Mouse (Mus musculus) erythroblast, embryonic 14.5 days (primary cell): ENCODE data around the gene Ube2q2. TPM values are rescaled to one million over a fixed set of nuclear protein-coding genes. Genes with fewer than 3 reads are reported as not detected.

Source experiments
- H3K27me3 ChIP-seq: 2 replicates; pipeline ENCODE4 v1.6.1; 2012; ENCODE audit warnings: inconsistent platforms; ENCODE audit not compliant: control insufficient read depth
- H3K36me3 ChIP-seq: 2 replicates; pipeline ENCODE4 v1.6.1; 2012; ENCODE audit warnings: mild to moderate bottlenecking, inconsistent platforms; ENCODE audit not compliant: control insufficient read depth
- H3K4me1 ChIP-seq: 2 replicates; pipeline ENCODE4 v1.6.1; 2012; ENCODE audit warnings: inconsistent platforms; ENCODE audit not compliant: control insufficient read depth
- H3K4me3 ChIP-seq: replicated peaks from 2 replicates; pipeline ENCODE3; 2012; ENCODE audit warnings: moderate library complexity, mild to moderate bottlenecking, inconsistent platforms
- H3K9me3 ChIP-seq: 2 replicates; pipeline ENCODE4 v1.6.1; 2012; ENCODE audit warnings: low read length, inconsistent platforms, mixed read lengths; ENCODE audit not compliant: control insufficient read depth
- GATA1 ChIP-seq: IDR thresholded peaks from 2 replicates; pipeline ENCODE4 v1.6.1; 2012; ENCODE audit warnings: low read length, inconsistent platforms, mixed read lengths
- TAL1 ChIP-seq: IDR thresholded peaks from 3 replicates; pipeline ENCODE4 v1.6.1; 2012; ENCODE audit warnings: low read length, inconsistent platforms, mixed read lengths
- polyA plus RNA-seq: library from polyadenylated mRNA; stranded (reverse); fragments of >175 nt; gene quantifications from 2 replicates; pipeline ENCODE4 v1.2.3, GENCODE M21; 2012

Gene Ube2q2
- polyA plus RNA-seq, 1 experiment: 1.1 TPM

DNA sequence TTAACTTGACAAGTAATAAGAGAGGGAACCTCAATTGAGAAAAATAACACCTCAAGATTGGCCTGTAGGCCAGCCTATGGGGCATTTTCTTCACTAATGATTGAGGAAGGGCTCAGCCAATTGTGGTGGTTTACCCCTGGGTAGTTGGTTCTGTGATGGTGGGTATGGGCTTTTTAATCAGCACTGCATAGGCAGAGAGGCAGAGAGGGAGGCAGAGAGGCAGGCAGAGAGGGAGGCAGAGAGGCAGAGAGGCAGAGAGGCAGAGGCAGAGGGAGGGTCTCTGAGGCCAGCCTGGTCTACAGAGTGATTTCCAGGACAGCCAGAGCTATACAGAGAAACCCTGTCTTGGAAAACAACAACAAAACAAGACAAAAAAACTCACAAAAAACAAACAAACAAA is 2.4 kb downstream of the Ube2q2 start:
- H3K27me3 ChIP-seq: no peaks in the 10 kb centered on the region
- TF ChIP-seq GATA1 (no peak), TAL1 (no peak)
- peaks cover 42% of the 10 kb centered on the region for H3K4me1 ChIP-seq
- peaks cover 12% of the 10 kb centered on the region for H3K36me3 ChIP-seq
- H3K9me3 ChIP-seq: no peaks in the 10 kb centered on the region
- peak overlapping the region; percentile 76 for H3K4me3 ChIP-seq

DNA sequence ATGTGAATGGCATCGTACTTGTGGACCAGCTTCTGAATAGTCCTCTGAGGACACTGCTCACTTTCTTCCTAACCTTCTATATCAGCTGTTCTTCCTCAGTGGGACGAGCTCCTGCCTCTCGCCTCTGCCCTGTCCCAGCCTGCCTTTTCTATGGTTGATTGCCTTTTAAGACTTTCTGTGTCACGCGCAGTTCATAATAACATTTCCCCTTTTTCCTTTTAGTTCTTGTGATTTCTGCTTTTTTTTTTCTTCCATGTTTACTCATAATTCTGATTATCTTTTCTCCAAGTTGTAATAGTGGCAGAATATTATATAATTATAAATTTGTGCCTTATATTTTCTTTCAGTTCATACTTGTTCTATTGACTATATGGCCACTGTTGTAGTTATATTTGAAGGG is 4.3 kb downstream of the Ube2q2 start:
- Histone ChIP-seq H3K9me3 (no peaks in the 10 kb centered on the region), H3K27me3 (no peaks in the 10 kb centered on the region), H3K4me3 (no peak overlapping the region), H3K36me3 (peaks cover 15% of the 10 kb centered on the region), H3K4me1 (peaks cover 42% of the 10 kb centered on the region)
- no peak for TF ChIP-seq GATA1
- TF ChIP-seq TAL1: no peak

DNA sequence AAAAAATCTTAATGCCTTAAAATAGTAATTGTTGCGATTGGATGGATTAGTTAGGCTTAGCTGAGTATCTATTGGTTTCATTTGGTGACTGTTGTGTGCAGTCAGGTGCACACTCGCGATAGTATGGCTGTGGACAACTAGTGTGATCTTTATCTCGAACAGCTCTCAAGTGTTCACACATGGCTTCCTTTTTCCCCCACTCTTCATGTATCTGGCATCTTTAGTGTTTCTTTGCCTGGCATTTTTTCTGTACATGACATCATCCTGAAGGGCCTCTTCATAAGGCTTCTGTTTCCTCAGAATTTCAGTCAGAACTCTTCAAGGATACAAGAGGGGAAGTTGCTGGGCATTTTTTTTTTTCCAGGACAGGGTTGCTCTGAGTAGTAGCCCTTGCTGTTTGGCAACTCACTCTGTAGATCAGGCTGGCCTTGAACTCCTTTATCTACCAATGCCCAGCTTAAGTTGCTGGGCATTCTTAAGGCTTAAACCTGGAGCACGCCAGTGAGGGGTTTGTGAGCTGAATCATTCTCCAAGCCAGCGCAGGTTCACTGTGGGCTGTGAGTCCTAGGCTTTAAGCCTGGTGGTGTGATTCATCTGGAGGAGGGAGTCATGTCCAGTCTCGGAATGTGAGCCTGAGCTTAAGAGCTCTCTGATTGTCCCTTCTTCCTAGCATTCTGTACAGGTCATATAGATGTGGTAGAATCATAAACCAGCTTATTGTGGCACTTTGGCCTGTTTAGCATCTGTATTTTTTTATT is 22.2 kb downstream of the Ube2q2 start:
- no peak for TF ChIP-seq TAL1
- TF ChIP-seq GATA1: no peak
- no peaks in the 10 kb centered on the region for H3K9me3 ChIP-seq
- H3K4me3 ChIP-seq: no peak overlapping the region
- H3K27me3 ChIP-seq: no peaks in the 10 kb centered on the region
- H3K4me1 ChIP-seq: peaks cover 13% of the 10 kb centered on the region
- H3K36me3 ChIP-seq: peaks cover 34% of the 10 kb centered on the region

DNA sequence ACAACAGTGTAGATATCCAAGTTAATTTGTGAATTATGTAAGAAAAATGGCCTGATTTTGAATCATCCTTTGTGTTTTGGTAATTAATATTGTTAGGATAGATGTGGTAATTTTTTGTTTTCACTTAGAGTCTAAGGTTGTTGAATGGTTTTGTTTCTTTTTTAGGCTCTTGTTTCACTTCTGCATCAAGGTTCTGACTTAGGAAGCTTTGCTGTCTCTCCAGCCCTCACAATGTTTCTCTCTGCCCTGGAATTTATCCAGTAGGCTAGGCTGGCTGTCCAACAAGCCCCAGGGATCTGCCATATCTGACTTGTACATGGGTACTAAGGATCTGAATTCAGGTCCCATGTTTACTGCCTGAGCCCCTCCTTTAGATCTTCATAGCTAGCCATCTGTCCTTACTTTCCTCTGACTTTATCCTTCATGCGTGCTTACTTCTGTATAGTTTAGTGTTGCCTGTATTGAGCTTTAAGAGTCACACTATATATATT is 23.6 kb downstream of the Ube2q2 start:
- TF ChIP-seq GATA1 (no peak), TAL1 (no peak)
- Histone ChIP-seq H3K9me3 (no peaks in the 10 kb centered on the region), H3K36me3 (peaks cover 29% of the 10 kb centered on the region), H3K4me1 (peaks cover 13% of the 10 kb centered on the region), H3K27me3 (no peaks in the 10 kb centered on the region), H3K4me3 (no peak overlapping the region)

DNA sequence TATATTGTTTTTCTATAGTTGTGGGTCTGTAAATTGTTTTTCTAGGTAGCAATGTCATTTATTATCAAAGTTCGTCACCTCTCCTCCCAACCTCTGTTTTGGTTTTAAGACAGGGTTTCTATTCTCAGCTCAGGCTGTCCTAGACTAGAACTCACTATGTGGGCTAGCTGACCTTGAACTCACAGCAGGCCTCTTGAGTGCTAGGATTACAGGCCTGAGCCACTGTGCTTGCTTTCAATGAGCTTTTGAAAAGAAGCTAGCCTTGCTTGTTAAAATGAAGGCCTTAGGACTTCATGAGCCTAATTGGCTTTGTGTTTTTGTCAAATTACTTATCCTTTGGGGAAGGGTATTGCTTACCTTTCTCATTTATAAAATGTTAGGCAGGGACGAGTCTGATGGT is 25.6 kb downstream of the Ube2q2 start:
- H3K27me3 ChIP-seq: no peaks in the 10 kb centered on the region
- H3K4me1 ChIP-seq: peaks cover 13% of the 10 kb centered on the region
- TF ChIP-seq GATA1 (no peak), TAL1 (no peak)
- peaks cover 31% of the 10 kb centered on the region for H3K36me3 ChIP-seq
- no peaks in the 10 kb centered on the region for H3K9me3 ChIP-seq
- H3K4me3 ChIP-seq: no peak overlapping the region

DNA sequence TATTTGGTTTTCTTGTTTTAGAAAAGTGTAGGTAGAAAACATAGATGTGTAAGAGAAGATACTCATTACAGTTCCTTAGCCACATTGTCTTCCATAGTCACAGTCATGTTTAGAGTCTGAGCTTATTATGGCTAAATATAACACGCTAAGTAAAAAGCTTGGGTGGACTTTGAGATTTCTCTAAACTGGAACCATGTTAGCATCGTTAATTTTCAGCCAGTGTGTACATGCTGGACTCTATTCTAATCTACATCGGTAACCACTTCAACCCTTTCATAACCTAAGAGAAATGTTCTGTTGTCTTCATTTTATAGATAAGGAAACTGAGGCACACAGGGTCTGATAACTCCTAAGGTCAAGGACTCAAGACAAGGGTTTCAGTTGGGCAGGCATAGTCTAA is 47.2 kb downstream of the Ube2q2 start:
- H3K4me1 ChIP-seq: no peaks in the 10 kb centered on the region
- no peak overlapping the region for H3K4me3 ChIP-seq
- TF ChIP-seq TAL1: no peak
- TF ChIP-seq GATA1: no peak
- H3K27me3 ChIP-seq: no peaks in the 10 kb centered on the region
- no peaks in the 10 kb centered on the region for H3K9me3 ChIP-seq
- peaks cover 46% of the 10 kb centered on the region for H3K36me3 ChIP-seq

DNA sequence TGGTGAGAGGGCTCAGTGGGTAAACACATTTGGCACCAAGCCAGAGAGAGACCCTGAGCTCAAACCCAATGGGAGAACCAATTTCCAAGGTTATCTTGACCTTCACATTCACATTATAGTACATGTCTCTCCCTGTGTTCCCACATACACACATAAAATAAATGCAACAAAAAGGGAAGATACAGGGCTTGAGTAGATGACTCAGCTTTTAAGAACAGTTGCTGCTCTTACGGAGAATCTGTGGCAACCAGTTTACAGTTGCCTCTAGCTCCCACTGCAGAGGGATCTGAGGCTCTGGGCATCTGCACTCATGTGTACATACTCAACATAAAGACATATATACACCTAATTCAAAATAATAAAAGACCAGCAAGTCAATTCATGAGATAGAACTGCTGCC is 49.6 kb downstream of the Ube2q2 start:
- H3K36me3 ChIP-seq: peaks cover 38% of the 10 kb centered on the region
- TF ChIP-seq GATA1: no peak
- TF ChIP-seq TAL1: no peak
- H3K9me3 ChIP-seq: no peaks in the 10 kb centered on the region
- no peaks in the 10 kb centered on the region for H3K27me3 ChIP-seq
- H3K4me3 ChIP-seq: no peak overlapping the region
- H3K4me1 ChIP-seq: no peaks in the 10 kb centered on the region

DNA sequence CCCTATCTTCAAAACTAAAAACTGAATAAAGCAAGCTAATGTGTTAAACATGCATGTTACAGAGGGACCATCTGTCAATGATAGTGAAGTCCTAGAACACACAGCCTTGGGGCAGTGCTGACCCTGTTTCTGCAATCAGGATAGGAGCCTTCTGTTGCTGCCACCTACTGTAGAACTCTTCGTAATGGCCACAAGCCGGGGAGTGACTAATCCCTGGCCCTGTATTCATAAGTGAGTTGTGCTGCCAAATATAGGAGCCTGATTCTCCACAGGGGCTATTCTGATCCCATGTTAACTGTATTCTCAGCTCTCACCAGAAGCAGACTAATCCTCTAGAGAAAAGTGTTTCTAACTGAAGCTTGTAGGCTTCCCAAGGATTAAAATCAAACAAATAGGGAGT is 50.7 kb downstream of the Ube2q2 start:
- Histone ChIP-seq H3K4me1 (no peaks in the 10 kb centered on the region), H3K36me3 (peaks cover 33% of the 10 kb centered on the region), H3K4me3 (no peak overlapping the region), H3K9me3 (no peaks in the 10 kb centered on the region), H3K27me3 (no peaks in the 10 kb centered on the region)
- TF ChIP-seq TAL1 (no peak), GATA1 (no peak)

DNA sequence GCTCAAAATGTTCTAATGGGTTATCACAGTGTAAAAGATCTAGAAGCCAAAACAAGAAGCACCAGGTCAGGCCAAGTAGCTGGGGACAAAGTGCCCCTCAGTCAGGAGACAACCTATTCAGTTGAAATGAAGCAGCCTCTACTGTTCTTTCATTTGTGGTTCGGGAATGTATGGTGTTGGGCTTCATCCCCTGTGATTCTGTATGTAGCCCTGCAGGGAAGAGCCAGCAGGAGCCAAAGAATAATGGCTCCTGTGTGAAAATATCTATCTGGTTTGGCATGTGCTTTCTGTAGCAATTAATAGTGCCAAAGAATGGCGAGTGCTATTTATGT is 59.8 kb downstream of the Ube2q2 start:
- Histone ChIP-seq H3K27me3 (no peaks in the 10 kb centered on the region), H3K36me3 (peaks cover 24% of the 10 kb centered on the region), H3K4me1 (peaks cover 24% of the 10 kb centered on the region), H3K4me3 (peak overlapping the region; percentile 74), H3K9me3 (peaks cover 2% of the 10 kb centered on the region; the same call in 1 of the 2 replicates)
- TF ChIP-seq TAL1 (no peak), GATA1 (no peak)
